Mouse (Mus musculus) limb, embryonic 13.5 days (tissue): ENCODE data around the gene Lgals3bp. TPM values are rescaled to one million over a fixed set of nuclear protein-coding genes. Genes with fewer than 3 reads are reported as not detected.

Source experiments
- ATAC-seq: fragments of 200-750 bp; cut with Nextera tagmentation; 2 replicates; pipeline ENCODE4 v1.8.0; 2017; ENCODE audit warnings: low read depth, moderate number of reproducible peaks, moderate TSS enrichment; ENCODE audit not compliant: low FRiP score
- H3K27ac ChIP-seq: fragments of 300-500 bp; sonication (generic); 2 replicates; pipeline ENCODE4 v1.5.1; 2015; ENCODE audit warnings: inconsistent platforms, mild to moderate bottlenecking, moderate library complexity
- H3K27me3 ChIP-seq: fragments of 300-500 bp; sonication (generic); 2 replicates; pipeline ENCODE4 v1.6.1; 2015; ENCODE audit warnings: mild to moderate bottlenecking, inconsistent platforms
- H3K36me3 ChIP-seq: fragments of 300-500 bp; sonication (generic); 2 replicates; pipeline ENCODE4 v1.6.1; 2015; ENCODE audit warnings: inconsistent platforms, mild to moderate bottlenecking, moderate library complexity
- H3K4me1 ChIP-seq: fragments of 300-500 bp; sonication (generic); 2 replicates; pipeline ENCODE4 v1.6.1; 2015; ENCODE audit warnings: inconsistent platforms
- H3K4me2 ChIP-seq: fragments of 300-500 bp; sonication (generic); replicated peaks from 2 replicates; pipeline ENCODE4 v1.6.1; 2015; ENCODE audit warnings: inconsistent platforms, mild to moderate bottlenecking, moderate library complexity
- H3K4me3 ChIP-seq: fragments of 300-500 bp; sonication (generic); 2 replicates; pipeline ENCODE4 v1.5.1; 2015; ENCODE audit warnings: moderate library complexity, mild to moderate bottlenecking, inconsistent platforms
- H3K9ac ChIP-seq: fragments of 300-500 bp; sonication (generic); 2 replicates; pipeline ENCODE4 v1.6.1; 2015; ENCODE audit warnings: mild to moderate bottlenecking, inconsistent platforms
- H3K9me3 ChIP-seq: fragments of 300-500 bp; sonication (generic); 2 replicates; pipeline ENCODE4 v1.6.1; 2016; ENCODE audit warnings: inconsistent platforms
- WGBS: fragments of 180-500 bp; shearing (Covaris S2); methylation state at CpG from one replicate; pipeline ENCODE4 v1.1.7; 2015; 5-methylcytosine and 5-hydroxymethylcytosine counted together
- polyA plus RNA-seq: library from polyadenylated mRNA; unstranded; fragments of >200 nt; fragmentation: Nextera tagmentation; extraction: Ambion mirVana; gene quantifications from 2 replicates; pipeline ENCODE4 v1.2.1, GENCODE M21; 2015

The Lgals3bp gene
- polyA plus RNA-seq: 7.3 TPM in 2 replicates

DNA sequence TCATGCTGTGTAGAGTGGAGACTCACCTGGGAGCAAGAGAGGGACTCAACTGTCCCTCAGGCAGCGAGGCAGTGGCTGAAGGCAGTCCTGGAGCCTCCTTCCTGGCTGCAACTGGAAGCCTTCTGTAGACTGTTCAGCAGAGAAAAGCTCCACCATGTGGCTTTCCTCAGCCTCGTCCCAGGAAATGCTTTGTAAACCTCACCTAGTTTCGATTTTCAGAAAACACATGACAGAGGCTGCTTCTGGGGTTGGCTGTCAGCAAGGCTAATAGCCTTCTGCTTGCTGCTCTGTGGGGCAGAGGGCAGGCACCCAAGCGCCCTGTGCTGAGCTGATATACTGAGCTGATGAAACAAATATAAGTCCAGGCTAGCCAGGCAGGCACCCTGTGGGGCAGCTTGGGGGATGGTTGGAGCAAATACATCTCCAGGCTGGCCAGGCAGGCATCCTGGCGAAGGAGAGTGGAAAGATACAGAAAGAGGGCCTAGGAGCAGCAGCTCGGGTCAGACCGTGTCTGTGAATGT is at the start of gene Lgals3bp:
Lgals3bp (minus strand) TSS at position 333 of the 521 bp plus-strand sequence.
- H3K27ac ChIP-seq: peak within 1 kb of the TSS; percentile 81
- peak within 1 kb of the TSS; percentile 36 for H3K4me2 ChIP-seq
- ATAC-seq: peak; percentile 57; the same call in 1 of the 2 replicates
- no peak within 1 kb of the TSS for H3K4me3 ChIP-seq
- no peaks in the 10 kb centered on the region for H3K9me3 ChIP-seq
- peaks cover 18% of the 10 kb centered on the region for H3K36me3 ChIP-seq
- WGBS: 34% methylated on average over 7 of the region's 7 CpGs
- peaks cover 30% of the 10 kb centered on the region for H3K4me1 ChIP-seq
- no peaks in the 10 kb centered on the region for H3K27me3 ChIP-seq
- H3K9ac ChIP-seq: peak within 1 kb of the TSS; percentile 50; the same call in 1 of the 2 replicates

- 84% methylated on average over 6 of the region's 6 CpGs for WGBS
- Histone ChIP-seq H3K4me2 (no peak overlapping the region), H3K4me1 (peaks cover 14% of the 10 kb centered on the region; the same call in 1 of the 2 replicates), H3K27ac (no peak overlapping the region), H3K9me3 (no peaks in the 10 kb centered on the region), H3K36me3 (0 out of 2 replicates have a peak, but pooled peaks cover 4% of the 10 kb centered on the region), H3K27me3 (no peaks in the 10 kb centered on the region), H3K4me3 (no peak overlapping the region), H3K9ac (no peak overlapping the region)
- no peak for ATAC-seq
Observed at GRCm38 (mm10) chr11:118451211-118451610, 49.3 kb upstream of the Lgals3bp start.

DNA sequence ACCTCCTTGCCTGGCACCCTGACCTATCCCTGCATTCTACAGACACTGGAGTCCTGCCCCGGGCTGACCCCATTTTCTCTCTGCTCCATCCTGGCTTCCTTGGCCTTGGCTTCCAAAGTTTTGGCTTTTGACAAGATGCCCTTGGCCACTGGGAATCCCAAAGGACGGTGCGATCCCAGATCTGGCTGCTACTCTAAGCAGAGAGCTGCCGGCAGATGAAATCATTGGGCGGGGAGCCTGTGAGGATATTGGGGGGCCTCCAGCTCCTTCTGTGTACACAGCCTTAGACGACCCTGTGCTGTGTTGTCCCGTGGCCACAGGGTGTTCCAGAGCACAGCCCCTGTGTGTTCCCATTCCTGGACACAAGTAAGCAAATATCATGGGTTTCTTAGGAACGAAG is 46.5 kb upstream of the Lgals3bp start:
- H3K4me3 ChIP-seq: no peak overlapping the region
- ATAC-seq: no peak
- H3K9me3 ChIP-seq: no peaks in the 10 kb centered on the region
- H3K27ac ChIP-seq: no peak overlapping the region
- no peak overlapping the region for H3K4me2 ChIP-seq
- WGBS: 87% methylated on average over 8 of the region's 8 CpGs
- peaks cover 16% of the 10 kb centered on the region; the same call in 1 of the 2 replicates for H3K4me1 ChIP-seq
- no peak overlapping the region for H3K9ac ChIP-seq
- H3K36me3 ChIP-seq: 0 out of 2 replicates have a peak, but pooled peaks cover 4% of the 10 kb centered on the region
- H3K27me3 ChIP-seq: 0 out of 2 replicates have a peak, but pooled peaks cover 4% of the 10 kb centered on the region

DNA sequence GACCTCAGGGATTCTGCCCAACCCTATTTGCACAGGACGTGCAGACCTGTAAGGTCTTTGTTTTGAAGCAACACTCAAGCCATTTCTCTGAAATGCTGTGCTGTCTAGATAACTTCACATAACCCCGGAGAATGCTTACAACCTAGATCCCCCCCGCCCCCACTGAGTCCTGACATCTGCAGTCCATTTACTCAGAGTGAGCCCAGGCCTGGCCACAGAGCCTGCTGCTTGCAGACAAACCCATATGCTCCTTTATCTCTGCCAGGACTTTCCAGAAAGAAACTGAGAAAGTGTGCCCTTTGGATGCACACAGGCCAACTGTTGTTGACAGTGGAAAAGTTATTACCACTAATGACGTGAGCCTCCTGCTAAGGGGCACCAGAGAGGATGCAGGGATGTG is 45.5 kb upstream of the Lgals3bp start:
- Histone ChIP-seq H3K9ac (no peak overlapping the region), H3K27ac (no peak overlapping the region)
- ATAC-seq: no peak

DNA sequence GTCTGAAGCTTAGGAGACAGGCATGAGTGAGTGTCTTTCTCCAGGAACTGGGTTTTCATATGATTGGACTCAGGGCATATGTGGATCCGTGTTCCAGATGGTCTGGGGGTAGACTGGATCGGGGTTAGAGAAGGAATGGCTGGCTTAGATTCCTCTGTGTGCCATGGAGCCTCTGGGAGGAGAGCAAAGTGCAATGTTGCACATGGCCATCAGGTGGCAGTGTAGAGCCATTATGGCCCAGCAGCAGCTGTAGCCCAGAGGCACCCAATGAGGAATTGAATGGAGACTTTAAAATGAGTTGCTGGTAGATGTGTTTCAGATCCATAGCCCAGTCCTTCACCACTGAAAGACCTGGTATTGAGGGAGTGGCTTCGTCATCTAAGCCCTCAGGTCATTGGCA is 44.0 kb upstream of the Lgals3bp start:
- Histone ChIP-seq H3K36me3 (no peaks in the 10 kb centered on the region), H3K27me3 (0 out of 2 replicates have a peak, but pooled peaks cover 4% of the 10 kb centered on the region), H3K4me2 (no peak overlapping the region), H3K27ac (no peak overlapping the region), H3K4me3 (no peak overlapping the region), H3K9ac (no peak overlapping the region), H3K9me3 (no peaks in the 10 kb centered on the region), H3K4me1 (peaks cover 16% of the 10 kb centered on the region; the same call in 1 of the 2 replicates)
- peak; percentile 54; the same call in 1 of the 2 replicates for ATAC-seq
- WGBS: 15% methylated on average over 3 of the region's 3 CpGs

More for the DNA sequence above, 45.5 kb upstream of the Lgals3bp start:
- H3K27me3 ChIP-seq: 0 out of 2 replicates have a peak, but pooled peaks cover 4% of the 10 kb centered on the region
- no peak overlapping the region for H3K4me3 ChIP-seq
- no peak overlapping the region for H3K4me2 ChIP-seq
- 0 out of 2 replicates have a peak, but pooled peaks cover 4% of the 10 kb centered on the region for H3K36me3 ChIP-seq
- 30% methylated on average over 4 of the region's 4 CpGs for WGBS
- H3K4me1 ChIP-seq: peaks cover 16% of the 10 kb centered on the region; the same call in 1 of the 2 replicates
- H3K9me3 ChIP-seq: no peaks in the 10 kb centered on the region

DNA sequence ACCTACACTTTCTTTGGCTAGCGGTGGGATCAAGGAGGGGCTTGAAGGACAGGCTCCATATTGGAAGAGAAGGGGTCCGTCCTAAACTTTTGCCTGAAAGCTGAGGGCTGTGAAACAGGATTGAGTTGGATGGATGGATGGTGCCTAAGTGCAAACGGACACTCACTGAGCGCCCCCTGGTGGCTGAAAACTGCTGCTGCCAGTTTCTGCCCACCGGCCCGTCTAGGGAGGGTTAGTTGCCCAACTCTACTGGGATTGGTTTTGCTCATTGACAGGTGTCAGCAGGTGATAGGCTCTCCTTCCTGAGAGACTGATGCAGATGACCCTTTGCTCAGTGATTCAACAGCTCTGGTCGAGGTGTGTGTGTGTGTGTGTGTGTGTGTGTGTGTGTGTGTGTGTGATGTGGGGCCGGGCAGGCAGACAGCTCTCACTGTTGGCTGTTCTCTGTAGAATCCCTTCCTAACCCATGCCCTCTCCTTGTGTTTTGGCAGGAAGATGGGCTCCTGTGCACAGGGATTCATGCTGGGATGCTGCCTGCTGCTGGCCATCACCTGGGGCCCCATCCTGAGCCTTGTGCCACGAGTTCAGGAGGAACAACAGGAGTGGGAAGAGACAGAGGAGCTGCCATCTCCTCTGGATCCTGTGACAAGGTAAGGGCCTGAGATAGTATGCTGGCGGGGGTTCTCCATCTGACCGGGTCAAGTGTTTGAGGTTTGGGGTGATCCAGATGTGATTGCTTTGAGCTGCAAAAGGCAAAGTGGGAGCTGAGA is 41.5 kb upstream of the Lgals3bp start:
- no peak overlapping the region for H3K27ac ChIP-seq
- 30% methylated on average over 11 of the region's 11 CpGs for WGBS
- 0 out of 2 replicates have a peak, but pooled peaks cover 4% of the 10 kb centered on the region for H3K27me3 ChIP-seq
- no peak overlapping the region for H3K9ac ChIP-seq
- no peak overlapping the region for H3K4me2 ChIP-seq
- H3K9me3 ChIP-seq: no peaks in the 10 kb centered on the region
- H3K36me3 ChIP-seq: no peaks in the 10 kb centered on the region
- no peak overlapping the region for H3K4me3 ChIP-seq
- no peak for ATAC-seq
- H3K4me1 ChIP-seq: peaks cover 27% of the 10 kb centered on the region

DNA sequence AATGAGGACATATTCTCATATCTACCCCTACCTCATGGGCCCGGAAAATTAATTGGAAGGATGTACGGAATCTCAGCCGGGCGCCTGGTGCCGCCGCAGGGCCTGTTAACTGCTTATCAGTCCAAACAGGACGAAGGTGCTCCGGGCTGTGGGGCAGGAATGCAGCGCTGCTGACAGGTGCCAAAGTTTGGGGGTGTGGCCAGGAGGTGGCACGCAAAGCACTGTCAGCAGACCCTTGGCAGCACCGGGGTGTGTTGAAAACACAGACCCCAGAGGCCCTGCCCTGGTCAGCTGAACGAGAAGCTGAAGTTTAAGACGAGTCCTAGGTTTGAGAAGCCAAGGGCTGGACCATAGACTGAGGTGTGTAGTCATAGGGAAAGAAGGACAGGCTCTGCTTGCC is 40.8 kb upstream of the Lgals3bp start:
- 75% methylated on average over 13 of the region's 13 CpGs for WGBS
- Histone ChIP-seq H3K27ac (no peak overlapping the region), H3K4me3 (no peak overlapping the region), H3K4me2 (no peak overlapping the region), H3K4me1 (peaks cover 33% of the 10 kb centered on the region), H3K27me3 (0 out of 2 replicates have a peak, but pooled peaks cover 4% of the 10 kb centered on the region), H3K9ac (no peak overlapping the region), H3K36me3 (no peaks in the 10 kb centered on the region), H3K9me3 (no peaks in the 10 kb centered on the region)
- ATAC-seq: no peak

- Histone ChIP-seq H3K9ac (0 out of 2 replicates have a peak overlapping the region, but pooled peaks have one; percentile 39), H3K4me2 (no peak overlapping the region), H3K4me1 (peaks cover 50% of the 10 kb centered on the region), H3K4me3 (no peak overlapping the region), H3K36me3 (no peaks in the 10 kb centered on the region), H3K27ac (no peak overlapping the region; the same call in 1 of the 2 replicates), H3K27me3 (0 out of 2 replicates have a peak, but pooled peaks cover 3% of the 10 kb centered on the region), H3K9me3 (no peaks in the 10 kb centered on the region)
- WGBS: 38% methylated on average over 11 of the region's 11 CpGs
- ATAC-seq: 0 out of 2 replicates have a peak, but pooled peaks have one; percentile 27
Observed at GRCm38 (mm10) chr11:118438665-118439414, 36.9 kb upstream of the Lgals3bp start.

DNA sequence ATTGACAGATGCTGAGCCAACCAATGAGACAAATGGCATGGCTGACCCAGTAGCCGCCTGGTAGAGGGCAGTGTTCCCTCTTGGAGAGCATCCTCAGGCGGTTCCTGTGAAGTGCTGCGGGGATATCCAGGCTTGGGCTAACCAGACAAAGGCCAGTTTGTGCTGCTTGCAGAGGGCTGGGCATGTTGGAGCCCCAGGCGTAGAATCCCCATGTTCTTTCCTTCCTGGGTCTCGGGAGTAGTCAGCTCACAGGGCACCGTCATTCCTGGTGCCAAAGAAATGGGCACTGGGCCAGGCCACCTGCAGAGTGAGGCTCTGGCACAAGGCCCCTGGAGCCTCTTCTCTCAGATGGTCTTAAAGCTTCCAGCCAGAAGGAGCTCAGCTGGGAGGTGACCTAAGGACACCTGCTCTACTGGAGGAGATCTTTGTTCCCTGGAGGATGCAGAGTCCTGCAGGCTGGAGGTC is 34.6 kb upstream of the Lgals3bp start:
- no peaks in the 10 kb centered on the region for H3K9me3 ChIP-seq
- H3K36me3 ChIP-seq: no peaks in the 10 kb centered on the region
- 34% methylated on average over 6 of the region's 6 CpGs for WGBS
- ATAC-seq: no peak
- no peak overlapping the region for H3K4me2 ChIP-seq
- no peaks in the 10 kb centered on the region for H3K27me3 ChIP-seq
- H3K4me1 ChIP-seq: peaks cover 67% of the 10 kb centered on the region
- H3K27ac ChIP-seq: no peak overlapping the region
- no peak overlapping the region for H3K9ac ChIP-seq
- H3K4me3 ChIP-seq: no peak overlapping the region

DNA sequence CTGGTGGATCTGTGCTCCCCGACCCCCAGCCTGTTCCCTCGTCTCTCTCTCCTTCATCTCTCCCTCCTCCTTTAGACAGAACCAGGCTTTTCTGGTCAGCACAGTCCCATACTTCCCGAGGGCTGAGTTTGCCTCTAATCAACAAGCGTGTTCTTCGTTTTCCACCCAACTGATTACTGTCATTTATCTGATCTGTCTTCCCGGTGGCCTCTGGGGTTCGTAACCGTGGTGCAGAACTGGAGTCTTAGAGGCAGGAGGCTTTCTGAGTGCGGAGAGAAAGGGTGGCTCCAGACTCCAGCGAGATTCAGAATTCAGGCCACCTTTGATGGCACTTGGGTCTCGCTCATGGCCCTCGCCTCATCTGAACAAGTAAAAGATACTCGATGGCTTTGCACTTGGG is 32.2 kb upstream of the Lgals3bp start:
- H3K4me1 ChIP-seq: peaks cover 87% of the 10 kb centered on the region
- no peaks in the 10 kb centered on the region for H3K9me3 ChIP-seq
- peak overlapping the region; percentile 28; the same call in 1 of the 2 replicates for H3K27ac ChIP-seq
- WGBS: 41% methylated on average over 13 of the region's 13 CpGs
- no peaks in the 10 kb centered on the region for H3K36me3 ChIP-seq
- no peaks in the 10 kb centered on the region for H3K27me3 ChIP-seq
- ATAC-seq: no peak
- peak overlapping the region; percentile 57 for H3K4me2 ChIP-seq
- peak overlapping the region; percentile 53 for H3K9ac ChIP-seq
- peak overlapping the region; percentile 23 for H3K4me3 ChIP-seq

DNA sequence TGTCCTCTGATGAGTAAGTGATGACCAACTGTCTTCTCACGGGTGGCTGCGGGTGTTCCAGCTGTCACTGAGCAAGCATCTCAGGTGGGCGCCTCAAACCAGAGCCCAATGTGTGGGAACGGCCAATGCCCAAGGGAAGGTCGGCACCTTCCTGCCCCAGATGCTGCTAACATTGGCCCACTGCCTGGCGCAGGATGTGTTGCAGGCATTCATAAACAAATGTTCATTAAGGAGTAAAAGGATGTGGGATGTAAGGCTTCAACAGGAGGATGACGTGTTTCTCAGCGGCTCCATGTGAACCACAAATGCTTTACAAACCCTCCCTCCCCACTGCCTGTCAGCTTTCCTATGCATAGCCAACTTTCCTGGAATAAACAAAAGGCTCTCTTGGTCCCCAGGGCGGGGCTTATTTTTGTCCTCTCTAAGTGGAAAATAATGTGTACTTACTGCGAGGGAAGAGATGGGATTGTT is 31.5 kb upstream of the Lgals3bp start:
- 70% methylated on average over 10 of the region's 10 CpGs for WGBS
- H3K4me3 ChIP-seq: peak overlapping the region; percentile 23

More for the DNA sequence above, 31.5 kb upstream of the Lgals3bp start:
- Histone ChIP-seq H3K36me3 (no peaks in the 10 kb centered on the region), H3K27ac (no peak overlapping the region), H3K9me3 (no peaks in the 10 kb centered on the region), H3K27me3 (no peaks in the 10 kb centered on the region), H3K4me2 (peak overlapping the region; percentile 57), H3K4me1 (peaks cover 87% of the 10 kb centered on the region), H3K9ac (no peak overlapping the region; the same call in none of the 2 replicates)
- ATAC-seq: no peak
